Mouse (Mus musculus) thymus, postnatal 10 days (tissue): ENCODE data around the gene Gm49366.
"Not testable (repeated sequence)": the region's sequence is repeated elsewhere in the genome, so short reads cannot be mapped to it uniquely, and the experiment has no call there.

Source experiments
- DNase-seq, 2 experiments: peaks; one replicate each; pipeline ENCODE4 v3.0.0; 2021; ENCODE audit warnings: low spot score in 2 of 2

The Gm49366 gene

DNA sequence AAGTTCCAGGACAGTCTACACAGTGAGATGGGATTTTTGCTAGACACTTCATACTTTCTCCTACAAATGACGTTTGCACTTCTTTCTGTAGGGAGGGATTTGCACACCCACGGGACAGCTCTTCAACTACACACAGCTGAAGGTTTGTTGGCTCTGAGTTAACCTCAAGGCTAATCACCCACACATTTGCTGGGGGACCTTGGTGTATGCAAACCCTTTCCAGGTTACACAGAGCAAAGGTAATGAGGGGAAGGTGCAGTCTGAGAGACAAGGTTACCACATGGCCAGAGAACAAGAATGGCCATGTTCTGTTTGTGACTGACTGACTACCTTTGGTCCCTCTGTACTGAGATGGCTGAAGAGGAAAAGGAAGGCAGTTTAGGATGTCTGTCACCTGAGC is 45.1 kb downstream of the Gm49366 start:
- no peak for DNase-seq

DNA sequence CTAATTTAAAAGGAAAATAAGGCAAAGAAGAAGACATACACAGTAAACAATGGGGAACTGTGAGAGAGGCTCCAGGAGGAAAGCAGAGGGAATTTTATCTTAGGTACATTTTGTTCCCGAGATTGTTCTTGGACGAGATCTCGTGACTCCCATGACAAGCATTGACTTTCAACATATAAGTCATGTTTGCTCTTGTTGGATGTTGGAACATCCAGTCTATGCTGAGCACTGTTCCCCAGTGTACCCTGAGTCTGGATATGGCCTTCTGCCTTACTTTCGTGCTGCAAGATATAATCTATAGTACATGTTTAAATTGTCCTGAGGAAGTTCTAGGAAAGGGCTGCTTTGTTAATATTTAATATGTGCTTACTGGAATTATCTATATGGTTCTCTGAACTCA is 45.8 kb downstream of the Gm49366 start:
- DNase-seq, result no peak

DNA sequence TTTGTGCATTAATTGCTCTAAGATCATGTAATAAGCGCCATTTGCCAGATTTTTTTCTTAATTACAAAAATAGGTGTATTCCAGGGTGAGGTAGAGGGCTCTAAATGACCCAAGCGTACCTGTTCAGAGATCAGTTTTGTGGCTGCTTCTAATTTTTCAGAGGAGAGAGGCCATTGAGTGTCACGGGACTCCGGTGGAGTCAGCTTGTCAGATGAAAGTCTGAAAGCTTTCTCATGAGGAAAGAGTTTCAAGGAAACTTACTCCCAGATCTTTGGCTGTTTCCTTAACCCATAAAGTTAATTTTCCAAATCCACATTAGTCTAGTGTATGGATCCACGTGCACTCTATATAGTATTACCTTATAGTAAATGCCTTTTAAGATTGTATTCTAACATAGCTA is 55.9 kb downstream of the Gm49366 start:
- not testable (repeated sequence) for DNase-seq

DNA sequence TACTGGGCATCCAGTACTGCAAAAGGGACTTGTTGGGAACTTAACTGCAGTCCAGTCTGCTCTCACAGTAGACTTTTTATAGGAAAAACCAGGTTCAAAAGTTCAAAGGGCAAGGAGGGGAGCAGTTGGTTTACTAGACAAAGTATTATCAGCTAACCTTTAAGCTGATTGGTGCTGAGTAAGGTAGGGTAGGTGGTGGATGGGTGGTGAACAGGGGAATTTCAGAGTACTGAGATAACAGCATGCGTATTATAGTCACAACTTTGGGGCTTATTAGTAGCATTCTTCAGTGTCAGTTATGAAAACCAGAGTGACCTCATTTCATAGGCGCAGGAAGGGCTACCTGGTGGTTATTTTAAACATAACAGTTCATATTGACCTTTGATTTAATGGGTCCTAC is 60.9 kb downstream of the Gm49366 start:
- no peak for DNase-seq

DNA sequence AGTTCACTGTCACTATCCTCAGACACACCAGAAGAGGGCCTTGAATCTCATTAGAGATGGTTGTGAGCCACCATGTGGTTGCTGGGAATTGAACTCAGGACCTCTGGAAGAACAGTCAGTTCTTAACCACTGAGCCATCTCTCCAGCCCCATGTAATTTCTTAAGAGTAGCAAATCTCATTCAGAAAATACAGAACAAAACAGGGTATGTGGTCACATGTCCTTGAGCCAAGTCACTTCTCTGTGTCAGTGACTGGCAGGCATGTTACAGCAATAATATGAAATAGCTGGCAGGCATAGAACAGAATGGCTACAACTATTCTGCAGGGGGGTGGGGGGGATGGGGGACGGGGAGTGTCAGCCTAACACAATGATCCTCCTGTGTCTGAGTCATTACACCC is 61.3 kb downstream of the Gm49366 start:
- no peak for DNase-seq

DNA sequence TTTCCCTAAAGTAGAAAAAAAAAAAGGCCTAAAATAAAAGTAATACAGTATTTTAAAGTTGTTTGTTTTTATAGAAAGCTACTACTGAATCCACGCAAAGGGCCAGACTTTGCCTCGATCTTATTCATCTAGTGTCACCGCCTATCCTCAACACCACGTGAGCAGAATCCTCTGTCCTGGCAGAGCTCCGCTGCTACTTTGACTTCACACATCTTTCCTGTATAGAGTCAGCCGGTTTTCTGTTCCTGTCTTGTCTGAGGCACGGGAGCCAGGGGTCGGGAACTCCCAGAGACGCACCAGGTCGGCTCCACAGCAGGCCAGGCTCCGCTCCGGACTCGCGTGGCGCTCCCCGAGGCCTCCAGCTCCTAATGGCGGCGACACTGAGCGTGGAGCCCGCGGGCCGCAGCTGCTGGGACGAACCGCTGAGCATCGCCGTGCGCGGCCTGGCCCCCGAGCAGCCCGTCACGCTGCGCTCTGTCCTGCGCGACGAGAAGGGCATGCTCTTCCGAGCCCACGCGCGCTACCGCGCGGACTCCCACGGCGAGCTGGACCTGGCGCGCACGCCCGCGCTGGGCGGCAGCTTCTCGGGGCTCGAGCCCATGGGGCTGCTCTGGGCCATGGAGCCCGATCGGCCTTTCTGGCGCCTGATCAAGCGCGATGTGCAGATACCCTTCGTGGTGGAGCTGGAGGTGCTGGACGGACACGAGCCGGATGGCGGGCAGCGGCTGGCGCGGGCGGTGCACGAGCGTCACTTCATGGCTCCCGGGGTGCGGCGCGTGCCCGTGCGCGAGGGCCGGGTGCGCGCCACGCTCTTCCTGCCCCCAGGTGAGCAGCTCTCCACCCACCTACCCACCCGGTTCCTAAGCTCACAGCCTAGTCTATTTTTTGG is 62.1 kb downstream of the Gm49366 start, which contains the start of gene Acot6:
TSS of gene Acot6 (plus strand) at position 51 of the 889 bp plus-strand sequence.
- DNase-seq, result peak in 1 of 2 experiments; percentile 25

DNA sequence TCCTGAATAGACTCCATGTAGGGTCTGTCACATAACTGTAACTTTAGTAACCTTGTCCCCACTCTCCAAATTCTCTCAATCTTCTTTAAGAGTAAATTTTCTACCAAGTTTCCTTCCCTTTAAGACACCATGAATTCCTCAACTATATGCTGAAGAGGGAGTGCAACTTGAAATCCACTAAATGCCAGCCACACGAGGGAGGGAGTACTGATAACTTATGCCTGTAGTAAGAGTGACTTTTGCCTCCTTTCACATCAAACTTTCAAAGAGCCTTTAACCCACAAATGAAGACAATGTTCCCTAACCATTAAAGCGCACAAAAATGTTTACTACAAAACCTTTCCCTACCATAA is 62.7 kb downstream of the Gm49366 start:
- no peak for DNase-seq

DNA sequence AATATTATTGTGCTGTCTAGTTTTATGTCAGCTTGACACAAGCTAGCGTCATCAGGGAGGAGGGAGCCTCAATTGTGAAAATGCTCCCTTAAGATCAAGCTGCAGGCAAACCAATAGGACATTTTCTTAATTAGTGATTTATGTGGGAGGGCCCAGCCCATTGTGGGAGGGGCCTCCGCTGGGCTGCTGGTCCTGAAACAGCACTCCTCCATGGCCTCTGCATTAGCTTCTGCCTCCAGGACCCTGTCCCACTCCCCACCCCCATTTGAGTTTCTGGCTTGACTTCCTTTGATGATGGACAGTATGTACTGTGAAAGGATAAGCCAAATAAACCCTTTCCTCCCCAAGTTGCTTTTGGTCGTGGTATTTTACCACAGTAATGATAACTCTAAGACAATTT is 68.3 kb downstream of the Gm49366 start:
- no peak for DNase-seq

DNA sequence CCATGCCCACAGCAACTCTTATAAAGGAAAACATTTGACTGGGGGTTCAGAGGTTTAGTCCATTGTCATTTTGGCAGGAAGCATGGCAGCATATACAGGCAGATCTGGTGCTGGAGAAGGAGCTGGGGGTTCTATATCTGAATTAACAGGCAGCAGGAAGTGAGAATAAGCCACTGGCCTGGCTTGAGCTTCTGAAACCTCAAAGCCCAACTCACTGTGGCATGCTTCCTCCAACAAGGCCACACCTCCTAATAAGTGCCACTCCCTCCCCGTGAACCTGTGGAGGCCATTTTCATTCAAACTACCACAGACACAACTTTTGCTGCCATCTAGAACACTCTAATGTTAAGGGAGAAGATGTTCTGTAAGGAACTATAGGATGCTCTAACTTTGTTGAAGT is 69.0 kb downstream of the Gm49366 start:
- DNase-seq, result no peak
